Mouse (Mus musculus): ENCODE results near the gene Gstm1.

DNA sequence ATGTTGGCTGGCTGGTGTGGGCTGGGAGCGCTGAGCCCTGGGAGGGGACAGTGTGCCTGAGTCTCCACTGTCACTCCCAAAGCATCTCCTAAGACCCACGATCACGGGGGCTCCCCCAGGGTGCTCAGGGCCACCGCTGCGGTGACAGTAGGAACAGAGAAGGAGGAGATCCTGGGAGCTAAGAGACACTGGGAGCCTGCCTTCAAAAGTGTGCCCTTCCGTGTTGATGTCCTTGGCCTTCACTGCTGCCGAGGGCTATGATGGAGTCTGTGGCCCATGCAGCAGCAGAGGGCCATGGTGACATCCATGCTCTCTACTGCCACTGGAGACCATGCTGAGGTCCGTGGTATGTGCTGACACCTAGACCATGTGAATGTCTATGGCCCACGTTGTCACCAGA lies 47.8 kb upstream of the Gstm1 start:
- TF ChIP-seq POLR2A (IDR thresholded peaks at IDR 0.05; ENCODE audit: low read depth, low read length) (no peak), CTCF (conservative IDR thresholded peaks at IDR 0.05; ENCODE audit: insufficient read depth, insufficient read length, low read depth, low read length) (no peak)

Data from kidney, adult 2 months (tissue).